Mouse (Mus musculus) 416B (cell line): ENCODE data around the gene Iqcj.
"Not testable (repeated sequence)": the region's sequence is repeated elsewhere in the genome, so short reads cannot be mapped to it uniquely, and the experiment has no call there.

Experiments used
- DNase-seq: peaks from one replicate; pipeline ENCODE4 v3.0.0; 2011; ENCODE audit warnings: low read depth

The Iqcj gene

GRCm38 (mm10) chr3:68071395-68072386, 179.7 kb downstream of the Iqcj start:
- DNase-seq = no peak

DNA sequence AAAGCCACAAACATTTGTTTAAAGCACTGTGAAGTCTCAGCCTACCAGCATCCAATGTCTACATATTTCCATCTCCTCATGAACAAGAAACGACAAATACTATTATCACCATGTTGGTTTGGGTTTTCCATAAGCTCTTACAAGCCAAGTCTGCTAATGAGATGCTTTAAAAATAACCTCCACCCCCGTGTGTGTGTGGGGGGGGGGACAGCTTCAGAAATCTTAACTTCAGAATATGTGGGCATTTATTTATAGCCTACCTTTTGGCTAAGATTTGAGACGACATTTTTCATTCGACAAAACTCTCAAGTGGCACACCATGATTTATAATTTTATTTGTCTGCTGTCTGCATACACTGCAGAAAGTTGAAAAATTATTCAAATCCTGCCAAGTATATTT, 185.4 kb downstream of the Iqcj start:
- no peak for DNase-seq

GRCm38 (mm10) chr3:68085024-68085423, 193.0 kb downstream of the Iqcj start:
- no peak for DNase-seq

DNA sequence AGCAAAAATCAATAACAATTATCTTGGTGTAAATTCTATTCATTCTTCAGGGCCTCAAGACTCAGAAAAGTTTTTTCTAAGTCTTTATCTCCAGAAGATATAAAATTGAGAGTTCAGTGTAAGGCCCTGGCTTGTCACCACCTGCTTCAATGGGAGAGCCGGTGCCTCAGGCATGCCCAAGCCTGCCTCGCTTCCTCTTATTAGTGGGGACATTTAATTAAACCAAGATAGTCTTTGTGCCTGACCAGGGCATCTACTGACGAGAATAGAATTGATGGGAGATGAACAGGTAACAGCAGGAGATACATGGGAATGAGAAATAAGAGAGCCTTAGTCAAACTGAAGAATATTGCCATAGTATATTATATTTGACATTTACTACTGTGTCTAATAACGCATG, 200.1 kb downstream of the Iqcj start:
- no peak for DNase-seq

- no peak for DNase-seq
Observed at GRCm38 (mm10) chr3:68096724-68097431, 204.9 kb downstream of the Iqcj start.

DNA sequence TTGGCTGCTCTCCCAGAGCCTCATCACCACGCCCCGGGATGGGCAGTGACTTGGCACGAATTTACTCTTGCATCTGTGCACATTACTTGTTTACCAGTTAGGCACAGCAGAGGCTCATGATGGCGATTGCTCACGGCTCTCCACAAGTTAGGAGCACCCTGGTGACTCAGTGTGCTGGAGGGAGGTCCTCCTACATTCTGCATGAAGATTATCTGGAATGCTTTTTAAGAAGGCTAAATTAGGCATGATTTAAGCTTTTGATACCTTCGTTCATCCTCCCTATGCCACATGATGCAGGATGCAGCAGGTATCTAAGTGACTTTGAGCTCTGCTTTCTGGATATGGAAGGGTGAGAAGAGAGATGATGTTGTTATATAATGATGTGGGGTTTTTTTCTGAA, 207.5 kb downstream of the Iqcj start:
- DNase-seq = not testable (repeated sequence)

- no peak for DNase-seq
Observed at GRCm38 (mm10) chr3:68101343-68101742, 209.3 kb downstream of the Iqcj start.

DNA sequence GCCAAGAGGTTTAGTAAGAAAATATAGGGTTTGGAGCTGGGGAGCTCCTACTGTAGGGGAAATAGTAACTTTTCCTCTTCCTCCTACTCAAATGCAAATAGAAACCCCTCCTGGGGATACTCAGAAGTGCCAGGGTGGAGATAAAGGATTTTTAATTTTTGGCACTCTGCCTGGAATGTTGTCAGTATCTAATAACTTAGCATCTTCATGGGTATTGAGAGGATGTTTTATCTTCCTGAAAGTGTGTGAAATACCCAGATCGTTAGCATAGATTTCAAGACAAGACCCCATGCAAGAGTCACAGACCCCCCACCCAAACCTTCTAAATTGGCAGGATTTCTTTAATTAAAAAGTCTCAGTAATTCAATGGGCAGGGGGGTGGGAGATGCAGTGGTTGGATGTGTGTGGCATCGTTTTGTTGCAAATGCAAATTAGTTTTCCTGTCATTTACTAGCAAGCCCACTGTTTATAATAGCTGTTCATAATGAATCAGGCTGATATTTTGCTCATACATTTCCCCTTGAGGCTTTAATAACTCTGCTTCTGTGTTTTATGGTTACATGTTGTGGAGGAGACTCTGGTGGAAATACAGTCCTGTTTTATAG, 213.2 kb downstream of the Iqcj start:
- DNase-seq = no peak
